Mouse (Mus musculus) v-Abl transformed pro-B cells (cell line): ENCODE measurements around the gene Mansc1.
"Not testable (repeated sequence)": the region's sequence is repeated elsewhere in the genome, so short reads cannot be mapped to it uniquely, and the experiment has no call there.

ENCODE experiments used
- in situ Hi-C, 2 experiments: fragments of 400-800 bp; cut with MboI; formaldehyde crosslinking; loops; one replicate each; pipeline ENCODE4 v1.15.1; 2025; ENCODE audit not compliant: unreplicated experiment in 2 of 2

The Mansc1 gene

GRCm38 (mm10) chr6:134631947-134632687, at the start of gene Mansc1:
TSS of gene Mansc1 (minus strand) at chr6:134632488.
- in situ Hi-C loops: no loop called here

DNA sequence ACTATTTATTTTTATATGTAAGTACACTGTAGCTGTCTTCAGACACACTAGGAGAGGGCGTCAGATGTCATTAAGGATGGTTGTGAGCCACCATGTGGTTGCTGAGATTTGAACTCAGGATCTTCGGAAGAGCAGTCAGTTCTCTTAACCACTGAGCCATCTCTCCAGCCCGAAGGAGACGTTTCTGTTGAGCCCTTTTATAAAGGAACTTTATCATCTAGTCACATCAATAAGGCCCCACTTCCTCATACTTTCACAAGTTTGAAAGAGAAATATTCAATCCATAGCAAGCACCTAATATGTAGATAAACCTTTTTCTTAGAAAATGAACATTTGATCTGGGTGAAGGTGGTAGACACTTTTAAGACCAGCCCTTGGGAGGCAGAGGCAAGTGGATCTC, 47.0 kb upstream of the Mansc1 start:
- in situ Hi-C loops: not testable (repeated sequence)

DNA sequence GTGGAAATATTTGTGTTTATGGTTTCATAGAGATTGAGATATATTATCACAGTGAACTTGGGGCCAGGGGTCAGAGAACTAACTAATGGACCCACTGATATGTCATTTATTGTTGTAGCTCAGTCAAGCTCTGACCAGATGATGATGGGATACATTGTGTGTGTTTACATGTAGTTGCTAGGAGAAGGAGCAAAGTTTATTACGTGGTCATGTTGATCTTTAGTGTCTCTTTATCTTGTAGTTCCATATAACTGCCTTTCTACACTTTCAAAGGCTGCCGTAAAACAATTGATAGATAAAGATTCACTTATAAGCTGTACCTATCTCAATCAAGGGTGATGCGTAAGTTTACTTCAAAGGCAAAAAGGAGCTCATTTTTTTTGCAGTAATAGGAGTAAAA, 45.7 kb upstream of the Mansc1 start:
- in situ Hi-C loops: no loop called here

DNA sequence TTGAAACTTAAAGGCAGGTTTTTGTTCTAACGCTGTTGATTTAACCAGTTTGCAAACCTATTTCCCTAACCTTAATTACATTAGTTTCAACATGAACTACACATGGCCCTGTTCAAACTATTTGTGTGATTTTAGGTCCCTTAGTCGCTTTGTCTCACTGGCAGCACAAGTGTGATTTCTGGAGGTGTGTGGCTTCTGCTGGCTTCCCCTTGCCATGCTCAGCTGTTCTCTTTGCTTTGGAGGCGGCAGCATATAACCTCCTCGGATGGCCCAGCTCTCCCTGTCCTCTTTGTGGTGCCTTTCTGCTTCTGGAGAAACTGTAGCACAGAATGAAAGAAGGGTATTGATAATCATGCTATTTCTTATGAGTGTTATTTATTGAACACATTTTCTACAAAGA, 45.2 kb upstream of the Mansc1 start:
- in situ Hi-C loops: no loop called here

- in situ Hi-C loops: not testable (repeated sequence)
Observed at GRCm38 (mm10) chr6:134673712-134674111, 41.4 kb upstream of the Mansc1 start.

DNA sequence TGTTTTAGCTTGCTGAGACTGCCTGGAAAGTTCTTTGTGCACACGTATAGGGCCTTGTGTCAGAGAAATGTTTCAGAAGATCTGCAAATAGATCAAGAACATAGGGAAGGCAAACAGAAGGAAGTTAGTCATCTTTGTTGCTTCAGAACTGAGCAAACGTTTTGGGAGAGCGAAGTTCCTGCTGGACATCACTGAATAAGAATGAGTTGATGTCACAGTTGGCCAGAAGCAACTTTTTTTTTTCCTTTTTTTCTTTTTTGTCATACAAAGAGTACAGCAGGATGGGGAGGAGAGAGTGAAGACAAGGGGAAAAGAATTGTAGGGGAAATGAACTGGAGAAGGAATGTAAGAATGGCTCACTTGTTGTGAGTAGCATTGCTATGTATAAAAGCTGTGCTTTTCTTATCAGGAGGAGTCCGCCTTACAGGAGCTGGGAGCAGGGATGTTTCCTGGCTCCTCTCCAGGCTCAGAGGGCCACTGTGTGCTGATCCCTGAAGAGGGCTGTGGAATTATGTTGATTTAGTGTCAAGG, 38.7 kb upstream of the Mansc1 start:
- in situ Hi-C loops: no loop called here

- in situ Hi-C loops: loop anchor here (10.0 kb wide), 2 partner anchors 135 to 295 kb away; no protein-coding TSS in a partner anchor
Observed at GRCm38 (mm10) chr6:134669179-134669865, 37.0 kb upstream of the Mansc1 start.

DNA sequence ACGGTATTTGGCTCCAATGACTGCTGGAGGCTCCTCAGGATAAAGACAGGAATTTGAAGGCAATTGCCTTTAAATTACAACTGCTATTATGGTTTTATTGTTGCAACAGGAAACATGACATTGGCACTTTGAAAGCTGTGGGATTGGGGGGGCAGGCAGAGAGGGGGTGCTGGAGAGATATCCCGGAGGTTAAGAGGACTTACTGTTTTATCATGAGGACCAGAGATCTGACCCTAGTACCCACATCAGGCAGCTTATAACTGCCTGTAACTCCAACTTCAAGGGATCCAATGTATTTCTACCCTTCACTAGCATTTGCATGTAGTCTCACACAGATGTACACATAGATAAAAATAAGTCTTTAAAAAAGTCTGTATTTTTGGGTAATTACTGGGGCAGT, 36.2 kb upstream of the Mansc1 start:
- in situ Hi-C loops: loop anchor here (10.0 kb wide), 2 partner anchors 136 to 296 kb away; no protein-coding TSS in a partner anchor

DNA sequence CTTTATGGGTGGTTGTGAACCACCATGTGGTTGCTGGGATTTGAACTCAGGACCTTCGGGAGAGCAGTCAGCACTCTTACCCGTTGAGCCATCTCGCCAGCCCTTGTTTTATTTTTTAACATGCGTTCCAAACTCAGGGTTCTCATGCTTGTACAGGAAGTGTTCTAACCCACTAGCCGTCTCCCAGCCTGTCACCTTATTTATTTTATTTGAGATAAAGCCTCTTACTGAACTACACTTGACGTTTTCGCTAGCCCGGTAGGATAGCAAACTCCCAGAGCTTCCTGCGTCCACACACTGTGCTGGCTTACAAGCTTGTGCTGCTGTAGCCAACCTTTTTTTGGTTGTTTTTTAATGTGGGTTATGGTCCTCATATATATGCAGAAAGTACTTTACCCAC, 33.5 kb upstream of the Mansc1 start:
- in situ Hi-C loops: loop anchor here (10.0 kb wide), 2 partner anchors 139 to 299 kb away; no protein-coding TSS in a partner anchor

GRCm38 (mm10) chr6:134664573-134664972, 32.3 kb upstream of the Mansc1 start:
- in situ Hi-C loops: loop anchor here (5.0 to 10.0 kb wide), 4 partner anchors 140 to 300 kb away; no protein-coding TSS in a partner anchor

DNA sequence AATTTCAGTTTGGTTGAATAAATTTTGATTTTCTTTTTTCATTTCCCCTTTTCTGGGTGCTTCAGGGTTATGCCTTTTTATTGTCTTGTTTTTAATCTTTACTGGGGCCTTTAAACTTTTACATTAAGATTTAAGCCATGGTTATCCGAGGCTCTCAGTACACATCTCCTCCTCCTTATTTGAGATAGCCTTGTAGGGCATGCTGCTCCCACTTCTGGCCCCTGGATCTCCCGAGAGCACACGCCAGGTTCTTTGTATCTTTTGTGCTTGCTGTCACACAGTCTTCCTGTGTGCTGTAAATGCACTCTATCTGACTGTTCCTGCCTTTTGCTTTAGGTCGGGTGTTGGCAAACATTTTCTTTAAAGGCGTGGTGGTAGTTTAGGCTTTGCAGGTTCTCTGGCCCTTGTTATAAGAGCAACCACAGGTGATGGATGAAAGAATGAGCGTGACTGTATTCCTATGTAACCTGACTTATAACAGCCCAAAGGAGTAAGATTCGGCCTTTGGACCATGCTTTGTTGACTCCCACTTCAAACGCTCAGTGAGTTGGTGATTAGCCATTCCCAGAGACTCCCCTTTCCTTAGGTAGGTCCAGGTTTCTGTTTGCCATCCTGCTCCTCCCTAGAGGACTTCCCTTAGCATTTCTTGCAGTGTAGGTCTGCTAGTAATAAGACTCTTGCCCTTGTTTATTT, 28.6 kb upstream of the Mansc1 start:
- in situ Hi-C loops: loop anchor here (5.0 to 10.0 kb wide), 4 partner anchors 144 to 304 kb away; no protein-coding TSS in a partner anchor

GRCm38 (mm10) chr6:134659108-134659958, 27.0 kb upstream of the Mansc1 start:
- in situ Hi-C loops: loop anchor here in 1 of 2 experiments (5.0 kb wide), 2 partner anchors 203 to 288 kb away; no protein-coding TSS in a partner anchor

DNA sequence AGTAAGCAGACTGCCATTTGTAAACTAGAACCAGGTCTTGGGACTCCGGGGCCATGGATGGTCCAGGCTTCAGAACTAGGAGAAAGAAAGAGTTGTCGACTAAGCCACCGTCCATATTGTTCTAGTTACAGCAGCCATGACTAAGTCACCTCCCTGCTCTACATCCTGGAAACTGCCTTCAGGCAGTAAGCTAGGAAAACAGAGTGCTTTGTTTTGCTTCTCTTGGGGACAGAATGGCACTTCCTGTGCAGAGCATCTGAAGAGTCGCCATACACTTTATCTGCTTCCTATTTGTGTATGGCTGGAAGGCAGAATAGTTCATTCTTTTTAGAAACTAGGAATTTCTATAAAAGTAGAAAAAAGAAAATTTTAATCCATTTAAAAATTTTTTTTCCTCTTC, 24.2 kb upstream of the Mansc1 start:
- in situ Hi-C loops: loop anchor here in 1 of 2 experiments (5.0 kb wide), 2 partner anchors 206 to 291 kb away; no protein-coding TSS in a partner anchor

GRCm38 (mm10) chr6:134648356-134648755, 16.1 kb upstream of the Mansc1 start:
- in situ Hi-C loops: no loop called here

- in situ Hi-C loops: no loop called here
Observed at GRCm38 (mm10) chr6:134647621-134648020, 15.3 kb upstream of the Mansc1 start.

DNA sequence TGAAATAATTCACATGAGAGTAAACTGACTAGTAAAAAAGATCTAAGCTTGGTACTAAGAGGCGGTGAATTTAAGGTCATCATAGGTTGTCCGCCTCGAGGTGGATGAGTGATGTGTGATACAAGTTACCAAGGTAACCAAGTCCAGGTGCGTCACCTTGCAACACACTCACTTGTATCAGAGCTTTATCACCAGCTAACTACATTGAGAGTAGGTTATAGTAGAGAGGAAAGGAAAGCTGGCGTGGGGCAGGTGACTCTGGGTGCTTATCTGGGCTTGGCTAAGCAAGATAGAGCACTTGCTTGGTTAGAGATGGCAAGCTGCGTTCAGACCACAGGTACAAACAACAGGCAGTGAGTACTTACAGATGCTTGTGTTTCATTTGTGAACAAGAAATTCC, 14.5 kb upstream of the Mansc1 start:
- in situ Hi-C loops: no loop called here

DNA sequence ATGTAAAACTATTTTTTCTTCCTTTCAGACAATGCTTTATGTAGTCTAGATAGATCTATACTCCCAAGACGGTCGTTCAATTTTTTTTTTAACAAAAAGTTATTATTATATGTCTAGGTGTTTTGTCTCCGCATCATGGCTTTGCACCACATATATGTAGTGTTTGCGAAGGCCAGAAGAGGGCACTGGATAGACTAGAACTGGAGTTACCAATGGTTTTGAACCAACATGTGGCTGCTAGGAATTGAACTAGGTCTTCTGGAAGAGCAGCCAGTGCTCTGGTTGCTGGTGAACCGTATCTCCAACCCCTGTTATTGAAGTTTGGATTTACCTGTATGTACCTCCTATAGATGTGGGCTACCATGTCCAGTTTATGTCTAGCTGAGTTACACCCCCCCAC, 11.0 kb upstream of the Mansc1 start:
- in situ Hi-C loops: no loop called here

DNA sequence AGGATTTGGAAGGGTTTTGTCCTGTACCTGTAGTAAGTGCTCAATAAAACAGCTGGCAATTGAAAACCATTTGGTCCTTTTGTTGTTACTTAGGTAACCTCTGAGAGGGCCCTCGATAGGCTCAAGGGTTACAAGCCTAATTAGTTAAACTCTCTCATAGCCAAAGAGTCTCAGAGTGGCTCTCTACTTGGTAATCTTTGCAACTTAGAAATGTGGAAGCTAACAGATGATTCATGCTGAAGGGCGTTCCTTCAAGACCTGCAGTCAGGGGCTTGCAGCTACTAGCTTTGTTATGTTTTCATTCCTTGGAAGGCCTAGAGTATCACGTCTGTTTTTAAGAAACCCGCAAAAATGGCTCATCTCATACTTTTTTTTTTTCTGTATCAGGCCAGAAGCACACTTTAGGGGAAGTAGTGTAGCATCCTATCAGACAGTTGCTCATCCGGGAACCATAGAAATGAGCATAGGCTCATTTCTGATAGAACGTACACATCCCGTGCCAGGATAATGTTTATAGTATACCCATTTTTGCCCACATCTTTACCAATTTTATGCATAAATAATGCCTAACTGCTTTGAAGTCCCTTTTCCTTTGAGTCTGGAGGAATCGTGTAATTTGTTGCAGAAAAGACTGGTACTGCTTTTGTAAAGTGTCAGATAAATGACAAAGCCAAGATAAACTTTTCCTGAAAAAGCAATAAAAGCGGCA, 9.6 kb upstream of the Mansc1 start:
- in situ Hi-C loops: no loop called here
